Mouse (Mus musculus): ENCODE measurements at regions not wholly inside any gene's neighbourhood (a gene's known extent, or its start where the extent isn't known, plus 50 kb on each side); places are given as distances from the start of the nearest gene placed in this dataset.

- TF ChIP-seq ZC3H11A (IDR thresholded peaks at IDR 0.05; ENCODE audit: low read depth, low read length) (no peak), POLR2A (IDR thresholded peaks at IDR 0.05; ENCODE audit: low read depth, low read length) (peak; percentile 53), NRF1 (IDR thresholded peaks at IDR 0.05; ENCODE audit: low read depth, low read length) (peak; percentile 31; the same call in 1 of the 2 replicates), CTCF (conservative IDR thresholded peaks at IDR 0.05 in 1 of 2, IDR thresholded peaks at IDR 0.05 in 1 of 2; ENCODE audit: low read depth in 2 of 2, low read length in 2 of 2) (peak in 1 of 2 experiments; percentile 2; a peak in 1 of 4 replicates), MYC (IDR thresholded peaks at IDR 0.05; ENCODE audit: low read depth, low read length) (peak; percentile 99), NELFE (IDR thresholded peaks at IDR 0.05; ENCODE audit: low read depth, low read length) (peak; percentile 71)
Observed at GRCm38 (mm10) chr6:51287807-51288206, 144.7 kb upstream of the Nfe2l3 start.
